Mouse (Mus musculus): ENCODE data around the gene Gm42957. TPM values are rescaled to one million over a fixed set of nuclear protein-coding genes. Genes with fewer than 3 reads are reported as not detected.

The Gm42957 gene
- not detected in 2 replicates for polyA plus RNA-seq (2015; fragmentation: Nextera tagmentation; extraction: Ambion mirVana)

DNA sequence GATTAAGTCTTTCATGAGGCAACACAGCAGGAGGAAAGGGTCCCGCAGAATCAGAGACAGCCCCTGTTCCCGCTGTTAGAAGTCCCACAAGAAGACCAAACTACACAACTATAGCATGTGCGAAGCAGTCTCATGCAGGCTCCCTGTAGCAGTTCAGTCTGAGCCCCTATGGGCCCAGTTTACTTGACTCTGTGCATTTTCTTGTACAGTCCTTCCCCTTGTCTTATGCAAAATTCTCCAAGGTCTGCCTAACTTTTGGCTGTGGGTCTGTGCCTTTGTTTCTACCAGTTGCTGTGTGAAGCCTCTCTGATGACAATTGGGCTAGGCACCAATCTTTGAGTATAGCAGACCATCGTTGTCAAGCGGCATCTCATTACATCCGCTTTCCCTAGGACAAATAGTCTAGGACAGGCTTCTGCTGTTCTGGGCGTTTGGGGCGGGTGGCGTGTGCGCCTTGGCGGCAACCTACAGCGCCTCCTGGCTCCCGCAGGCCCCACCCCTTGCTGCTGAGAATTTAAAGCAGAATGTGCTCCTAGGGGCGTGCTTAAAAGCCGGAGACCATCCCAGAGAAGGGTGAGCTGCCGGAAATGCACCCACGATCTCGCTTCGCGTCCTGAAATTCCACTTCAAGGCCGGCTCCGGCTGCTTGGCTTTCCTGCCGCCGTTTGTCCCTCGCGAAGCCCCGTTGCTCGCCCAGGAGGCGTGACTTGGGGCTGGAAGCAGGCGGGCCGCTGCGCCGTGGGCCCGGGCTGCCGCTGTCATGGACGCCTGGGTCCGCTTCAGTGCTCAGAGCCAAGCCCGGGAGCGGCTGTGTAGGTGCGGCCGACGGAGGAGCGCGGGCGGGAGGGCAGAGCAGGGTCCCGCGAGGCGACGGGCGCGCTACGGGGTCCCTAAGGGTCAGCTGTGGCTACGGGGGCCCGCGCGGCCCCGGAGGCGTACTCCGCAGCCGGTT is at the start of gene Gm42957, which contains the start of gene Pex11b:
Gene Gm42957, plus strand, starts transcription at position 547 of the 952 bp plus-strand sequence.
Gene Pex11b, plus strand, starts transcription at position 449 of the 952 bp plus-strand sequence.
- Histone ChIP-seq H3K27ac (ENCODE audit: low read depth) (peak within 1 kb of the TSS; percentile 78), H3K4me1 (ENCODE audit: insufficient read depth) (peaks cover 19% of the 10 kb centered on the region), H3K4me3 (ENCODE audit: low read depth, low read length) (peak within 1 kb of the TSS; percentile 89), H3K4me2 (ENCODE audit: low read depth, low read length) (peak within 1 kb of the TSS; percentile 98), H3K9me3 (ENCODE audit: low read length) (no peaks in the 10 kb centered on the region), H3K9ac (replicated peaks) (peak within 1 kb of the TSS; percentile 96), H3K27me3 (ENCODE audit: insufficient read depth, low read length) (no peaks in the 10 kb centered on the region), H3K36me3 (replicated peaks; ENCODE audit: insufficient read depth, low read length) (peaks cover 34% of the 10 kb centered on the region)
- no peak for TF ChIP-seq EP300 (IDR thresholded peaks at IDR 0.05; ENCODE audit: low read depth)
- peak; percentile 67 for TF ChIP-seq CTCF (IDR thresholded peaks at IDR 0.05; ENCODE audit: low read depth)
- 3% methylated on average over 52 of the region's 60 CpGs for WGBS (ENCODE audit: insufficient replicate concordance)
- ATAC-seq (peak; percentile 92), DNase-seq (peak; percentile 89)

DNA sequence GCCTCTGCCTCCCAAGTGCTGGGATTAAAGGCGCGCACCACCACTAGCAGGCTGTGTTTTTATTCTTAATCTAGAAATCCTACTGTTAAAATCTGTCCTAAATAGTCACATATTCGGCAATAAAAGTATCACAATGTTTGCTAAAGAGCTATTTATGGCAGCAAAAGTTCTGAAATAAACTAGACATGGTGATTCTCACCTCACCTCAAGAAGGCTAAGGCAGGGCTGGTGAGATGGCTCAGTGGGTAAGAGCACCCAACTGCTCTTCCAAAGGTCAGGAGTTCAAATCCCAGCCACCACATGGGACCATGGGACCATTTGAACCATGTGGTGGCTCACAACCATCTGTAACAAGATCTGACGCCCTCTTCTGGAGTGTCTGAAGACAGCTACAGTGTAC is 44.6 kb upstream of the Gm42957 start:
- H3K4me2 ChIP-seq (ENCODE audit: low read depth, low read length) = no peak overlapping the region
- no peak overlapping the region for H3K27ac ChIP-seq (ENCODE audit: low read depth)
- peaks cover 9% of the 10 kb centered on the region for H3K4me1 ChIP-seq (ENCODE audit: insufficient read depth)
- DNase-seq = no peak
- WGBS (ENCODE audit: insufficient replicate concordance) = 85% methylated on average over 4 of the region's 4 CpGs
- peaks cover 9% of the 10 kb centered on the region for H3K27me3 ChIP-seq (ENCODE audit: insufficient read depth, low read length)
- no peak for ATAC-seq
- H3K4me3 ChIP-seq (ENCODE audit: low read depth, low read length) = no peak overlapping the region
- H3K9me3 ChIP-seq (ENCODE audit: low read length) = peaks cover 4% of the 10 kb centered on the region; the same call in 1 of the 2 replicates
- H3K9ac ChIP-seq (replicated peaks) = no peak overlapping the region
- H3K36me3 ChIP-seq (replicated peaks; ENCODE audit: insufficient read depth, low read length) = no peaks in the 10 kb centered on the region
- TF ChIP-seq CTCF (IDR thresholded peaks at IDR 0.05; ENCODE audit: low read depth) = no peak
- no peak for TF ChIP-seq EP300 (IDR thresholded peaks at IDR 0.05; ENCODE audit: low read depth)

DNA sequence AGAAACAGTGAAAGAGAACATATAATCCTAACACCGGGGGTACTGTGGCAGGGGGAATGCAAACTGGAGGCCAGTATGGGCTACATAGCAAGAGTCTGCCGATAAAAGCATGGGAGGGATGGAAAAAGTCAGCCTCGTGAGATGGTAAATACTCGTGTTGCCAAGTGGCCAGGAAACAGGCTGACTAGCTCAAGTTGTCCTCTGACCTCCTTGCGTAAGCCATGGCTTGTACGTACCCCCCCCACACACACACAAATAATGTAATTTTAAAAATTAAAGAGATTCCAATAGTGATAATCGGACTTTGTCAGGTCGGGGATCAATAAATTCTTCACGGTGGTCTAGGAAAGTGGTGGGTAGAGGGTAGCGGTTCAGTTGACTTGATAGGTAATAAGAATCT is 41.9 kb upstream of the Gm42957 start:
- DNase-seq (no peak), ATAC-seq (peak; percentile 44)
- peak overlapping the region; percentile 66 for H3K9ac ChIP-seq (replicated peaks)
- peak overlapping the region; percentile 75 for H3K27ac ChIP-seq (ENCODE audit: low read depth)
- TF ChIP-seq EP300 (IDR thresholded peaks at IDR 0.05; ENCODE audit: low read depth) = peak; percentile 27; the same call in 1 of the 2 replicates
- TF ChIP-seq CTCF (IDR thresholded peaks at IDR 0.05; ENCODE audit: low read depth) = no peak
- no peaks in the 10 kb centered on the region for H3K9me3 ChIP-seq (ENCODE audit: low read length)
- peaks cover 36% of the 10 kb centered on the region for H3K27me3 ChIP-seq (ENCODE audit: insufficient read depth, low read length)
- no peaks in the 10 kb centered on the region for H3K36me3 ChIP-seq (replicated peaks; ENCODE audit: insufficient read depth, low read length)
- H3K4me1 ChIP-seq (ENCODE audit: insufficient read depth) = peaks cover 30% of the 10 kb centered on the region
- H3K4me2 ChIP-seq (ENCODE audit: low read depth, low read length) = peak overlapping the region; percentile 83
- peak overlapping the region; percentile 67 for H3K4me3 ChIP-seq (ENCODE audit: low read depth, low read length)
- 1% methylated on average over 10 of the region's 10 CpGs for WGBS (ENCODE audit: insufficient replicate concordance)

DNA sequence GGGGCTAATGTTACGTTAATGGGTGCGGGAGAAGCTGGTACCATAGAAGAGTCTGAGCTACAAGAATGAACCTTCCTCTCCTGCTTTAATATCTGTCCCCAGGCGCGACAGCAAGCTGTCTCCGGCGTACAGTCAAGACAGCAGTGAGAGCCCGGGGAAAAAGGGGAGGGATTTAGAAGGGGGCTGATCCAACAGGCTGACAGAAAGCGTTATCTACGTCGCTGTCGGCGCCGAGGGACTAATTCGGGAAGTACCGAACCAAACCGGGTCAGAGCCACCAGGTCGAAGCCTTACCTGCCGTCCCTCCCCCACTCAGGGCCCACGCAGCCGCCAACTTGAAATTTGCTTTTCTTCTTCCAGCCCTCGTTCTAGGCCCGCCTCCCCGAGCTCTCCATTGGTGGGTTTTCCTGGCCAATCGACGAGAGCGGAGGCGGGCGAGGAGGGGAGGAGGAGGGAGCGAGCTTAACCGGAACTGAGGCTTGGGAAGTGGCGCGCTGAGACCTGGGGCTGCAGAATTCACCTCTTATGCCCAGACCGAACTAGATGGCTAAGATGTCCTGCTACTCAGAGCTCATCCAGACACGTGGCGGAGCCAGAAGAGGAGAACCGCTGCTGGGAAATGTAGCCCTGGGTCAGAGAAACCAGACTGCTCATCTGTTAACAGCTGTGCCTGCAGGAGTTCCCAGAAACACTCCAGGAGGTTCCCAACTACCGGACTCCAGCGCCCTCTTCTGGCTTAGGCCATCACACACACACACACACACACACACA is 41.3 kb upstream of the Gm42957 start, which contains the start of gene Polr3gl:
Gene Polr3gl, minus strand, starts transcription at position 392 of the 771 bp plus-strand sequence.
- TF ChIP-seq EP300 (IDR thresholded peaks at IDR 0.05; ENCODE audit: low read depth) (no peak), CTCF (IDR thresholded peaks at IDR 0.05; ENCODE audit: low read depth) (peak; percentile 29)
- Histone ChIP-seq H3K4me2 (ENCODE audit: low read depth, low read length) (peak within 1 kb of the TSS; percentile 83), H3K9ac (replicated peaks) (peak within 1 kb of the TSS; percentile 66), H3K4me1 (ENCODE audit: insufficient read depth) (peaks cover 30% of the 10 kb centered on the region), H3K27ac (ENCODE audit: low read depth) (peak within 1 kb of the TSS; percentile 75), H3K36me3 (replicated peaks; ENCODE audit: insufficient read depth, low read length) (no peaks in the 10 kb centered on the region), H3K9me3 (ENCODE audit: low read length) (no peaks in the 10 kb centered on the region), H3K4me3 (ENCODE audit: low read depth, low read length) (peak within 1 kb of the TSS; percentile 67), H3K27me3 (ENCODE audit: insufficient read depth, low read length) (peaks cover 42% of the 10 kb centered on the region)
- WGBS (ENCODE audit: insufficient replicate concordance) = under 1% methylated on average over 38 of the region's 38 CpGs
- peak; percentile 94 for ATAC-seq
- DNase-seq = peak; percentile 94

DNA sequence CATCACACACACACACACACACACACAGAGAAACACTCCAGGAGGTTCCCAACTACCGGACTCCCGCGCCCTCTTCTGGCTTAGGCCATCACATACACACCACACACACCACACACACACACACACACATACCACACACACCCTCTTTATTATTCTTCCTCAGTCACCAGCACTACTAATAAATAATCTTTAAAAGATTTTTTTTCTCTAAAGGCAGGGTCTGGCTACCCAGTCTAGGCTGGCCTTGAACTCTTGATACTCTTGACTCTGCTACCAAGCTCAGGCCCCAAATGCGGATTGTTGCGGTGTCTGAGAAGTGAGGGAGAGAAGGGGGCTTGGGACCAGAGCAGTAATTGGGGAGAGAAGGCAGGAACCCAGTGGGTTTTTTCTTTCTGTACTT is 40.4 kb upstream of the Gm42957 start:
- no peaks in the 10 kb centered on the region for H3K36me3 ChIP-seq (replicated peaks; ENCODE audit: insufficient read depth, low read length)
- H3K4me3 ChIP-seq (ENCODE audit: low read depth, low read length) = no peak overlapping the region
- H3K27ac ChIP-seq (ENCODE audit: low read depth) = no peak overlapping the region
- H3K9me3 ChIP-seq (ENCODE audit: low read length) = no peaks in the 10 kb centered on the region
- no peak for ATAC-seq
- H3K4me1 ChIP-seq (ENCODE audit: insufficient read depth) = peaks cover 30% of the 10 kb centered on the region
- H3K4me2 ChIP-seq (ENCODE audit: low read depth, low read length) = no peak overlapping the region
- no peak for TF ChIP-seq EP300 (IDR thresholded peaks at IDR 0.05; ENCODE audit: low read depth)
- TF ChIP-seq CTCF (IDR thresholded peaks at IDR 0.05; ENCODE audit: low read depth) = no peak
- 88% methylated on average over 5 of the region's 5 CpGs for WGBS (ENCODE audit: insufficient replicate concordance)
- no peak for DNase-seq
- peaks cover 51% of the 10 kb centered on the region for H3K27me3 ChIP-seq (ENCODE audit: insufficient read depth, low read length)
- H3K9ac ChIP-seq (replicated peaks) = no peak overlapping the region

Data from liver, postnatal 0 days (tissue).